ENCODE assay signal across 44 mouse cellular contexts in genomic region chr4:71745741-71746140, GRCm38 (mm10). TPM values are rescaled to one million over a fixed set of nuclear protein-coding genes. Genes with fewer than 3 reads are reported as not detected.
"Had no signal": no experiment of that assay in that cellular context is flagged by ENCODE, and none has a peak within 500 bp of the region (broad histone marks: within the 10 kb centered on the region; RNA-seq: fewer than 3 reads in every experiment).

No protein-coding gene starts in this region.

- ATAC-seq: liver, embryonic 12.5 days; liver, postnatal 0 days; lung, postnatal 0 days; midbrain, embryonic 13.5 days; midbrain, embryonic 15.5 days; midbrain, embryonic 16.5 days had no signal

- H3K27me3 ChIP-seq: limb, embryonic 12.5 days; limb, embryonic 13.5 days; limb, embryonic 15.5 days; liver, embryonic 12.5 days; liver, embryonic 13.5 days; liver, embryonic 15.5 days; lung, embryonic 15.5 days; megakaryocyte, embryonic 14.5 days; midbrain, embryonic 12.5 days; midbrain, embryonic 13.5 days; midbrain, embryonic 15.5 days; neural tube, embryonic 12.5 days had no signal

- H3K9ac ChIP-seq: limb, embryonic 12.5 days; limb, embryonic 13.5 days; limb, embryonic 15.5 days; liver, embryonic 12.5 days; liver, embryonic 13.5 days; liver, embryonic 14.5 days; liver, embryonic 15.5 days; liver, postnatal 0 days; lung, embryonic 14.5 days; lung, embryonic 15.5 days; midbrain, embryonic 12.5 days; midbrain, embryonic 13.5 days; midbrain, embryonic 15.5 days; neural tube, embryonic 12.5 days had no signal

- H3K4me3 ChIP-seq: limb, embryonic 10.5 days; limb, embryonic 12.5 days; limb, embryonic 13.5 days; limb, embryonic 15.5 days; liver, embryonic 12.5 days; liver, embryonic 13.5 days; liver, embryonic 15.5 days; lung, embryonic 15.5 days; megakaryocyte, embryonic 14.5 days; midbrain, embryonic 10.5 days; midbrain, embryonic 12.5 days; midbrain, embryonic 13.5 days; midbrain, embryonic 15.5 days; myocyte; neural tube, embryonic 12.5 days had no signal

- H3K36me3 ChIP-seq: limb, embryonic 10.5 days; limb, embryonic 12.5 days; limb, embryonic 13.5 days; limb, embryonic 15.5 days; liver, embryonic 12.5 days; liver, embryonic 13.5 days; liver, embryonic 15.5 days; lung, embryonic 15.5 days; midbrain, embryonic 10.5 days; midbrain, embryonic 12.5 days; midbrain, embryonic 13.5 days; midbrain, embryonic 15.5 days; neural tube, embryonic 12.5 days had no signal

- DNase-seq: left cerebral cortex, postnatal 4 days; liver; liver, embryonic 13.5 days; liver, postnatal 0 days; lung, adult 18-20 months; lung, adult 2 months; lung, embryonic 14.5 days; lung, postnatal 10 days; lung, postnatal 14 days; lung, postnatal 36 days; lung, postnatal 4 days; midbrain, embryonic 14.5 days had no signal

- H3K4me1 ChIP-seq: limb, embryonic 10.5 days; limb, embryonic 12.5 days; limb, embryonic 13.5 days; limb, embryonic 15.5 days; liver, embryonic 12.5 days; liver, embryonic 13.5 days; liver, embryonic 15.5 days; lung, embryonic 15.5 days; megakaryocyte, embryonic 14.5 days; midbrain, embryonic 10.5 days; midbrain, embryonic 12.5 days; midbrain, embryonic 13.5 days; midbrain, embryonic 15.5 days; neural tube, embryonic 12.5 days had no signal

- H3K4me2 ChIP-seq: limb, embryonic 12.5 days; limb, embryonic 13.5 days; limb, embryonic 15.5 days; liver, embryonic 11.5 days; liver, embryonic 12.5 days; liver, embryonic 13.5 days; liver, embryonic 15.5 days; lung, embryonic 14.5 days; lung, embryonic 15.5 days; midbrain, embryonic 11.5 days; midbrain, embryonic 12.5 days; midbrain, embryonic 13.5 days; midbrain, embryonic 15.5 days; neural tube, embryonic 12.5 days had no signal

- H3K9me3 ChIP-seq: limb, embryonic 10.5 days; limb, embryonic 12.5 days; limb, embryonic 13.5 days; limb, embryonic 15.5 days; liver, embryonic 12.5 days; liver, embryonic 13.5 days; lung, embryonic 15.5 days; midbrain, embryonic 10.5 days; midbrain, embryonic 12.5 days; midbrain, embryonic 13.5 days; midbrain, embryonic 15.5 days; neural tube, embryonic 12.5 days had no signal

- H3K27ac ChIP-seq: limb, embryonic 10.5 days; limb, embryonic 12.5 days; limb, embryonic 13.5 days; limb, embryonic 15.5 days; liver, embryonic 12.5 days; liver, embryonic 13.5 days; liver, embryonic 14.5 days; liver, embryonic 15.5 days; lung, embryonic 15.5 days; macrophage; midbrain, embryonic 10.5 days; midbrain, embryonic 12.5 days; midbrain, embryonic 13.5 days; midbrain, embryonic 15.5 days; neural tube, embryonic 12.5 days had no signal

RNA-seq across cellular contexts. Expression of gene Gm11232, which starts 12.0 kb away (rescaled TPM):
- total RNA-seq: left cerebral cortex, postnatal 10 days; left cerebral cortex, postnatal 14 days; left cerebral cortex, postnatal 25 days; left cerebral cortex, postnatal 36 days; left cerebral cortex, postnatal 4 days; liver, adult 2 months; megakaryocyte progenitor cell, adult 5-6 weeks; megakaryocyte, adult 5-6 weeks; megakaryocyte-erythroid progenitor cell, adult 5-6 weeks; midbrain, postnatal 0 days; monocyte, adult 5-6 weeks had no signal
- polyA plus RNA-seq: limb, embryonic 12.5 days; limb, embryonic 13.5 days; limb, embryonic 15.5 days; liver, adult 2 months; liver, embryonic 11.5 days; liver, embryonic 12.5 days; liver, embryonic 13.5 days; liver, embryonic 14.5 days; liver, embryonic 15.5 days; liver, embryonic 16.5 days; liver, postnatal 0 days; lung, adult 2 months; lung, embryonic 16.5 days; lung, postnatal 0 days; macrophage; midbrain, embryonic 10.5 days; midbrain, embryonic 11.5 days; midbrain, embryonic 12.5 days; midbrain, embryonic 13.5 days; midbrain, embryonic 14.5 days; midbrain, embryonic 15.5 days; midbrain, embryonic 16.5 days; midbrain, postnatal 0 days; myocyte had no signal
